Mouse (Mus musculus) layer of hippocampus, adult 9-11 months (tissue): ENCODE measurements at regions not wholly inside any gene's neighbourhood (a gene's known extent, or its start where the extent isn't known, plus 50 kb on each side); places are given as distances from the start of the nearest gene placed in this dataset.

ENCODE experiments used
- DNase-seq: peaks from one replicate; pipeline ENCODE4 v3.0.0; 2022

GRCm38 (mm10) chr16:21321188-21322070, 101.5 kb upstream of the Vps8 start:
- no peak for DNase-seq

- peak; percentile 40 for DNase-seq
Observed at GRCm38 (mm10) chr16:21322437-21322836, 100.5 kb upstream of the Vps8 start.

- DNase-seq, result no peak
Observed at GRCm38 (mm10) chr16:21323446-21324034, 99.4 kb upstream of the Vps8 start.

GRCm38 (mm10) chr16:21327969-21328368, 94.9 kb upstream of the Vps8 start:
- DNase-seq, result no peak

GRCm38 (mm10) chr16:21329199-21329598, 93.7 kb upstream of the Vps8 start:
- DNase-seq, result no peak

- DNase-seq, result no peak
Observed at GRCm38 (mm10) chr16:21331229-21331628, 91.7 kb upstream of the Vps8 start.

GRCm38 (mm10) chr16:21332411-21332810, 90.5 kb upstream of the Vps8 start:
- DNase-seq, result no peak

- DNase-seq, result no peak
Observed at GRCm38 (mm10) chr16:21332862-21333222, 90.1 kb upstream of the Vps8 start.

GRCm38 (mm10) chr16:21333223-21333951, 89.5 kb upstream of the Vps8 start:
- peak; percentile 94 for DNase-seq

- DNase-seq, result no peak
Observed at GRCm38 (mm10) chr16:21339061-21339459, 83.9 kb upstream of the Vps8 start.

GRCm38 (mm10) chr16:21339460-21340081, 83.3 kb upstream of the Vps8 start:
- peak; percentile 63 for DNase-seq

- no peak for DNase-seq
Observed at GRCm38 (mm10) chr16:21340136-21340535, 82.8 kb upstream of the Vps8 start.

- no peak for DNase-seq
Observed at GRCm38 (mm10) chr16:21349869-21350268, 73.0 kb upstream of the Vps8 start.

GRCm38 (mm10) chr16:21351289-21351688, 71.6 kb upstream of the Vps8 start:
- DNase-seq, result no peak

- DNase-seq, result no peak
Observed at GRCm38 (mm10) chr16:21353111-21353510, 69.8 kb upstream of the Vps8 start.

GRCm38 (mm10) chr16:21353545-21353944, 69.4 kb upstream of the Vps8 start:
- DNase-seq, result peak; percentile 47

GRCm38 (mm10) chr16:21355638-21356037, 67.3 kb upstream of the Vps8 start:
- DNase-seq, result no peak

GRCm38 (mm10) chr16:21357433-21357832, 65.5 kb upstream of the Vps8 start:
- DNase-seq, result no peak

- peak; percentile 29 for DNase-seq
Observed at GRCm38 (mm10) chr16:21358313-21358920, 64.5 kb upstream of the Vps8 start.

- no peak for DNase-seq
Observed at GRCm38 (mm10) chr16:21359459-21359858, 63.5 kb upstream of the Vps8 start.

GRCm38 (mm10) chr16:21361406-21361805, 61.5 kb upstream of the Vps8 start:
- DNase-seq, result no peak

- peak; percentile 13 for DNase-seq
Observed at GRCm38 (mm10) chr16:21362663-21363367, 60.1 kb upstream of the Vps8 start.
